Mouse (Mus musculus): ENCODE results near the gene Ace2.

Gene Ace2

GRCm38 (mm10) chrX:164179746-164180145 lies 40.6 kb downstream of the Ace2 start:
- in situ Hi-C loops (cut with MboI, MseI): loop anchor here (5.0 kb wide), 3 partner anchors 108 to 268 kb away; no protein-coding TSS in a partner anchor

GRCm38 (mm10) chrX:164183844-164184243 lies 44.7 kb downstream of the Ace2 start:
- in situ Hi-C loops (cut with MboI, MseI): loop anchor here (5.0 kb wide), 3 partner anchors 103 to 263 kb away; no protein-coding TSS in a partner anchor

- in situ Hi-C loops (cut with MboI, MseI): loop anchor here in 1 of 2 experiments (5.0 kb wide), 1 partner anchor 262 kb away; no protein-coding TSS in a partner anchor
Measured at GRCm38 (mm10) chrX:164189880-164190279, 50.7 kb downstream of the Ace2 start.

GRCm38 (mm10) chrX:164197679-164198078 lies 58.5 kb downstream of the Ace2 start:
- in situ Hi-C loops (cut with MboI, MseI): no loop called here

- in situ Hi-C loops (cut with MboI, MseI): no loop called here
Measured at GRCm38 (mm10) chrX:164200547-164200946, 61.4 kb downstream of the Ace2 start.

- in situ Hi-C loops (cut with MboI, MseI): no loop called here
Measured at GRCm38 (mm10) chrX:164221989-164222388, 82.9 kb downstream of the Ace2 start.

GRCm38 (mm10) chrX:164233380-164233779 lies 94.2 kb downstream of the Ace2 start:
- in situ Hi-C loops (cut with MboI, MseI): no loop called here

Data from T-helper 17 cell (primary cell).